Mouse (Mus musculus) heart, embryonic 14.5 days (tissue): ENCODE measurements around the gene Il1rap. TPM values are rescaled to one million over a fixed set of nuclear protein-coding genes. Genes with fewer than 3 reads are reported as not detected.

Experiments
- ATAC-seq: fragments of 200-750 bp; cut with Nextera tagmentation; 2 replicates; pipeline ENCODE4 v1.8.0; 2017; ENCODE audit warnings: low read depth, moderate TSS enrichment; ENCODE audit not compliant: insufficient number of reproducible peaks, insufficient read depth, low FRiP score
- H3K27ac ChIP-seq, 2 experiments: fragments of 200-500 bp in 1 of 2; fragments of 300-500 bp in 1 of 2; sonication (generic) in 1 of 2; replicated peaks in 1 of 2; 2 replicates each; pipeline ENCODE4 v1.5.1; 2012 to 2014; ENCODE audit warnings: low read depth in 2 of 2, low read length in 2 of 2, control low read depth in 1 of 2, mild to moderate bottlenecking in 1 of 2, mixed read lengths in 1 of 2; ENCODE audit not compliant: control insufficient read depth in 1 of 2, insufficient read depth in 1 of 2
- H3K27me3 ChIP-seq: fragments of 300-500 bp; sonication (generic); 2 replicates; pipeline ENCODE4 v1.6.1; 2014; ENCODE audit warnings: mild to moderate bottlenecking, low read length, control low read depth; ENCODE audit not compliant: control insufficient read depth, insufficient read depth
- H3K36me3 ChIP-seq: fragments of 300-500 bp; sonication (generic); 2 replicates; pipeline ENCODE4 v1.6.1; 2014; ENCODE audit warnings: mild to moderate bottlenecking, control low read depth, low read length, mixed read lengths; ENCODE audit not compliant: control insufficient read depth, insufficient read depth
- H3K4me1 ChIP-seq, 2 experiments: fragments of 200-500 bp in 1 of 2; fragments of 300-500 bp in 1 of 2; sonication (generic) in 1 of 2; 2 replicates each; pipeline ENCODE4 v1.6.1; 2012 to 2014; ENCODE audit warnings: low read length in 2 of 2, control low read depth in 1 of 2, mixed read lengths in 1 of 2; ENCODE audit not compliant: control insufficient read depth in 2 of 2, insufficient read depth in 2 of 2
- H3K4me2 ChIP-seq: fragments of 300-500 bp; sonication (generic); 2 replicates; pipeline ENCODE4 v1.6.1; 2014; ENCODE audit warnings: mild to moderate bottlenecking, low read length
- H3K4me3 ChIP-seq, 2 experiments: fragments of 200-500 bp in 1 of 2; fragments of 300-500 bp in 1 of 2; sonication (generic) in 1 of 2; 2 replicates each; pipeline ENCODE4 v1.5.1; 2012 to 2014; ENCODE audit warnings: low read length in 2 of 2, mild to moderate bottlenecking in 2 of 2, control low read depth in 1 of 2, low read depth in 1 of 2, moderate library complexity in 1 of 2; ENCODE audit not compliant: control insufficient read depth in 1 of 2, insufficient read depth in 1 of 2
- H3K9ac ChIP-seq: fragments of 300-500 bp; sonication (generic); 2 replicates; pipeline ENCODE4 v1.6.1; 2014; ENCODE audit warnings: mild to moderate bottlenecking, low read length
- H3K9me3 ChIP-seq: fragments of 300-500 bp; sonication (generic); 2 replicates; pipeline ENCODE4 v1.6.1; 2016; ENCODE audit warnings: low read length, control low read depth; ENCODE audit not compliant: control insufficient read depth
- WGBS: fragments of 180-500 bp; shearing (Covaris S2); extraction: QIAGEN DNeasy Blood & Tissue Kit; methylation state at CpG from one replicate; pipeline ENCODE4 v1.1.7; 2014; 5-methylcytosine and 5-hydroxymethylcytosine counted together
- polyA plus RNA-seq: library from polyadenylated mRNA; unstranded; fragments of >200 nt; fragmentation: Nextera tagmentation; extraction: Ambion mirVana; gene quantifications from 2 replicates; pipeline ENCODE4 v1.2.1, GENCODE M21; 2014

The Il1rap gene
- polyA plus RNA-seq, 1 experiment from 2014 or later: 7.2 TPM

GRCm38 (mm10) chr16:26612499-26613220 lies 31.2 kb downstream of the Il1rap start:
- 86% methylated on average over 10 of the region's 10 CpGs for WGBS
- Histone ChIP-seq H3K4me3 (no peak overlapping the region), H3K27me3 (no peaks in the 10 kb centered on the region), H3K36me3 (no peaks in the 10 kb centered on the region), H3K9me3 (no peaks in the 10 kb centered on the region), H3K4me1 (no peaks in the 10 kb centered on the region), H3K9ac (no peak overlapping the region), H3K27ac (no peak overlapping the region), H3K4me2 (no peak overlapping the region)
- ATAC-seq: no peak

GRCm38 (mm10) chr16:26623141-26623540 lies 41.6 kb downstream of the Il1rap start:
- no peaks in the 10 kb centered on the region for H3K9me3 ChIP-seq
- no peaks in the 10 kb centered on the region for H3K27me3 ChIP-seq
- H3K4me1 ChIP-seq: no peaks in the 10 kb centered on the region
- no peak overlapping the region for H3K4me3 ChIP-seq
- H3K4me2 ChIP-seq: no peak overlapping the region
- WGBS: 92% methylated on average over 1 of the region's 1 CpGs
- no peak for ATAC-seq
- H3K9ac ChIP-seq: no peak overlapping the region
- no peaks in the 10 kb centered on the region for H3K36me3 ChIP-seq
- H3K27ac ChIP-seq: no peak overlapping the region

DNA sequence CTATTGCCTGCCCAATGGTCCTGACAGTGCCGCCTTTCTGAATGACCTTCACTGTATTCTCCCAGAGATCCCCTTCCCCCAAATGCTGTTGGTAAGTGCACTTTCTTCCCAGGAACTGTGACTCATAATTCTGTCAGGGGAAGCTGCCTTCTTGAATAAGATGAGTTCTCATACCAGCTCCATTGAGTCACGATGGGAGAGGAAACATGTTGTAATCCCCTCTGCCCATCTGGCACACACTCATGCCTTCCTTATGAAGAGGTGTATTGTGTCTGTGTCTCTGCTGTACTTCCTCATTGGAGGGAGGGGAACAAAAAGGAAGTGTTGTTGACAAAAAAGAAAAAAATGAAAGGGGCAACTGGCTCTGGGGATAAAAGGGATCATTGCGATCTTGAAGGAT lies 44.6 kb downstream of the Il1rap start:
- no peak for ATAC-seq

GRCm38 (mm10) chr16:26634800-26635199 lies 53.3 kb downstream of the Il1rap start:
- WGBS: 58% methylated on average over 2 of the region's 2 CpGs

More for the DNA sequence above, 44.6 kb downstream of the Il1rap start:
- WGBS: 71% methylated on average over 3 of the region's 3 CpGs
- no peaks in the 10 kb centered on the region for H3K27me3 ChIP-seq
- H3K4me3 ChIP-seq: no peak overlapping the region
- no peak overlapping the region for H3K9ac ChIP-seq
- H3K4me1 ChIP-seq: no peaks in the 10 kb centered on the region
- no peak overlapping the region for H3K4me2 ChIP-seq
- H3K36me3 ChIP-seq: no peaks in the 10 kb centered on the region
- no peaks in the 10 kb centered on the region for H3K9me3 ChIP-seq
- H3K27ac ChIP-seq: no peak overlapping the region

GRCm38 (mm10) chr16:26643077-26643476 lies 61.6 kb downstream of the Il1rap start:
- Histone ChIP-seq H3K27ac (no peak overlapping the region), H3K4me3 (no peak overlapping the region), H3K27me3 (no peaks in the 10 kb centered on the region), H3K9ac (no peak overlapping the region), H3K4me2 (no peak overlapping the region), H3K36me3 (no peaks in the 10 kb centered on the region), H3K9me3 (no peaks in the 10 kb centered on the region), H3K4me1 (no peaks in the 10 kb centered on the region)
- 75% methylated on average over 6 of the region's 6 CpGs for WGBS
- no peak for ATAC-seq

More at GRCm38 (mm10) chr16:26634800-26635199, 53.3 kb downstream of the Il1rap start:
- Histone ChIP-seq H3K36me3 (no peaks in the 10 kb centered on the region), H3K9me3 (no peaks in the 10 kb centered on the region), H3K27me3 (no peaks in the 10 kb centered on the region), H3K27ac (no peak overlapping the region), H3K9ac (no peak overlapping the region), H3K4me2 (no peak overlapping the region), H3K4me3 (no peak overlapping the region), H3K4me1 (no peaks in the 10 kb centered on the region)
- no peak for ATAC-seq

DNA sequence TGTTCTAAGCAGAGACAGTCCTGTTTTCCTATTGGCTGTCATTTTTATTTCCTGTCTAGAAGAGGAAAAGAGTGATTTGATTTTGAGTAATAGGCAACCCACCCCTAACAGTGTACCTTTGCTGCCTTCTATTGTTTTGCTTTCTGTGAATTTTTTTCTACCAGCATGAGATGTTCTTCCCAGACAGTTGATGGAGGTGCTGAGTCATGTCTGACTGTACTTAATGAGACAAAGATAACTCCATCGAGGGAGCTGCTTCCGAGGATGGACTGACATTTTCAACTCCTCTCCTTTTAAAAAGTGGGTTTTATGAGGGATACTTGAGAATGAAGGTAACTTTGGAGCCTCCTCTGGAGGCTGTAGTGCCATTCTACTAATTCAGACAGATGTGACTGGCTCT lies 64.6 kb downstream of the Il1rap start:
- Histone ChIP-seq H3K9ac (no peak overlapping the region), H3K4me2 (no peak overlapping the region), H3K9me3 (no peaks in the 10 kb centered on the region), H3K36me3 (no peaks in the 10 kb centered on the region), H3K4me1 (no peaks in the 10 kb centered on the region), H3K27ac (no peak overlapping the region), H3K27me3 (no peaks in the 10 kb centered on the region), H3K4me3 (no peak overlapping the region)
- WGBS: 18% methylated on average over 2 of the region's 2 CpGs
- no peak for ATAC-seq

- Histone ChIP-seq H3K4me1 (no peaks in the 10 kb centered on the region), H3K9ac (no peak overlapping the region), H3K9me3 (no peaks in the 10 kb centered on the region), H3K36me3 (no peaks in the 10 kb centered on the region), H3K27me3 (no peaks in the 10 kb centered on the region), H3K4me2 (no peak overlapping the region), H3K4me3 (no peak overlapping the region), H3K27ac (no peak overlapping the region)
- WGBS: 71% methylated on average over 1 of the region's 1 CpGs
- ATAC-seq: no peak
Observed at GRCm38 (mm10) chr16:26647036-26647435, 65.5 kb downstream of the Il1rap start.
